Mouse (Mus musculus) fibroblast of lung, adult 2 months (primary cell): ENCODE data around the gene Rpl24.

ENCODE experiments used
- DNase-seq: peaks from one replicate; pipeline ENCODE4 v3.0.0-alpha.2; 2011; ENCODE audit warnings: low read depth

Rpl24 gene

DNA sequence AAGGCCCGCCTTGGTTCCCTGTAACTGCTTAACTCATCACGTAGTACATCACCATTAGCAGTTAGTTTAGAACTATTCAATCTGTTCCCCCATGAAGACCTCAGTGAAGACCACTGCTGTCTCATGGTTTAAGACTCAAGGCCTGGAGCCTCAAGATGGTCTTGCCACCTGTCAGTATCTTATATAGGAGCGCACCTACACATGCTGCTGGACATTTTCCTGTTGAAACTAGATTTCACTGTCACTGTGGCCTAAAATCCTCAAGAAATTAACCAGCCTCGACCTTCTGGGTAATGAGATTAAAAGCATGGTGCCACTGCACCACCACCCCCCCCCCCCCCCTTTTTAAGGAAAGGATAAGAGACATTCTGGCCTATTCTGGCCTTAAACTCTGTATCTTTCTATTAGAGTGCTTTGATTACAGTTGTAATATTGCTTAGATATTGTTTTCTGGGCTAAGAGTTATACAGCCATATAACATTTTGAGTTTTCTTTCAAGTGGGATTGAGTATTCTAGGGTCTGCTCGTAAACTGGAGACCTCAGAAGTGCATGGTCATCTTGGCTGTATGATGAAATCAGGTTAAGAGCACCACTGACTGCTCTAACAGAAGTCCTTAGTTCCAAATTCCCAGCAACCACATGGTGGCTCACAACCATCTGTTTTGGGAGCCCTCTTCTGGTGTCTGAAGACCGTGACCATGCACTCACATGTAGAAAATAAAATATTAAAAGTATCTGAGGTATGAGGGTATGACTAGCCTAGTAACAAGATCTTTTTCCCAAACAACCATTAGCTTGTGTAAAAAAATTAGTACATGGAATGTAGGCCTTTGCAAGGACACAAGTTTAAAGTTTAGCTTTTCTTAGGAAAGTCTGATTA, 5.9 kb downstream of the Rpl24 start:
- DNase-seq, result no peak

DNA sequence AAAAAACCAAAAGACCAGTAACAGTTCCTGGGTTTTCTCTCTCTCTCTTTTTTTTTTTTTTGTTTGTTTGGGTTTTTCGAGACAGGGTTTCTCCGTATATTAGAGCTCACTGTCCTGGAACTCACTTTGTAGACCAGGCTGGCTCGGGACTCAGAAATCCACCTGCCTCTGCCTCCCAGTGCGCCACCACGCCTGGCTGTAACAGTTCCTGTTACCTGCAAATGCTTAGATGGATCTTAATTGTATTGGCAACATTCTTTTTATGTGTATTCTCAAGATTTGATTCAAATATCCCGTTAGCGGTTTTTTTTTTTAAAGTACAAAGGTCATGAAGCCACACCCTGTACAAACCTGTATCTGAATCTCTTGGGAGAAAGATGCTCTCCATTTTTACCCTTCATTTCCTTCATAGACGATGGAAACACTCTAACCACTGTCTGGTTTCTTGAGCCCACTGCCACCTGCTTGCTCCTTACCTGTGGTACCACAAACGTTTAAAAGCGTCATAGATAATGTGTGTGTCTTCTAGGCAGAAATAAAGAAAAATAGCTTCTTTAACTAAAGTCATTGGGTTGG, 6.6 kb downstream of the Rpl24 start:
- DNase-seq, result no peak

DNA sequence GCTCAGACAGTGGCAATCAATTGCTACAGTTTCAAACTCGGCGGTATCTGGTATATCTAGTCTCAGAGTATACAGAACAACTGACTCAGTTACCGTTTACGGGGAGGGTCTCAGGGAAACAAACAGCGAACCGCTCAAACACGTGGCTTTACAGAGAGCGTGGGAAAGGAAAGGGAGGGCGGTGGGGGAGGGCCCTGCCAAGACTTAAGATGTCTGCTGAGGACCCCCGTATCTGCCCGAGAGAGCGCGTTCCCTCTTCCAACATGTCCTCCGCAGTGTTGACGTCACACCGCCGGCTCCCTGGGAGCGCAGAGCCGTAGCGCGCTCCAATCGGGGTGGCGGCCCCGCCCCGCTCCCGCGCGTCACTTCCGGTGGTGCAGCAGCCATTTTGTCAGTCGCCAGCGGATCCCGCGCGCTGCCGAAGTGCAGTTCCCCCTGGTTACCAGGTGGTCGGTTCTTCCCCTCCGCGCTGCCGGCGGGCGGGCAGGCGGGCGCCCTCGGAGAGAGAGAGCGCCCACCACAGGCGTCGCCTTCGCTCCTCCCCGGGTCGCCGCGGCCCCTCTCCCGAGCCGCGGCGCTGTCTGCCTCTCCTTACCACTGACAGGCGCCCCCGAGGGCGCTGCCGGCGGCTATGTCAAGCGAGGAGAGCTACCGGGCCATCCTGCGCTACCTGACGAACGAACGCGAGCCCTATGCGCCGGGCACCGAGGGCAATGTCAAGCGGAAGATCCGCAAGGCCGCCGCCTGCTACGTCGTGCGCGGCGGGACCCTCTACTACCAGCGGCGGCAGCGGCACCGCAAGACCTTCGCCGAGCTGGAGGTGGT, 7.6 kb downstream of the Rpl24 start, which contains the start of gene Zbtb11:
TSS of gene Zbtb11 (plus strand) at position 453 of the 825 bp plus-strand sequence.
- DNase-seq, result peak; percentile 94

DNA sequence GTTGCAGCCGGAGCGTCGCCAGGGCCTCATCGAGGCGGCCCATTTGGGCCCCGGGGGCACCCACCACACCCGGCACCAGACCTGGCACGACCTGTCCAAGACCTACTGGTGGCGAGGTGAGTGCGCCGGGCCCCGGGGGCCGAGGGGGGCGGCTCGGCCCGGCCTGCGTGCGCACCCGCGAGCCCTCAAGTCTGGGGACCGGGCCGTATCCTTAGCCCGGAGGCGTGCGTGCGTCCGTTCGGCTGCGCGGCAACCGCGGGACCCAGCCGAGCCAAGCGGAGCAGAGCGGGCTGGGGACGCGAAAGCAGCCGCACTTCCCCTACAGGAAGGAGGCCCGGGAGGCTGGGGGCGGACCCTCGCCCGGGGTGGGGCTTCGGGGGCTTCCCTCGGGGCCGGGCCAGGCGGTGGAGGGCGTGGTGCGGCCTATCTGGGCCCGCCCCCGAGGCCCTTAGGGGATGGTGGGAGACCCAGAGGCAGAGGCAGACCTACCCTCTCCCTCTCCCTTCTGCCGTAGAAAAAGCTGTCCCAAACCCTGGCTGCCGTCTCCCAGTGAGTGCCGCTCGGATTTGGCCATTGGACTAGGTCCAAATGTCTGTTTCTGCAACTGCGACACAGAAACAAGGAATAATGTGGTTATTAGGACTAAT, 8.3 kb downstream of the Rpl24 start:
- no peak for DNase-seq

DNA sequence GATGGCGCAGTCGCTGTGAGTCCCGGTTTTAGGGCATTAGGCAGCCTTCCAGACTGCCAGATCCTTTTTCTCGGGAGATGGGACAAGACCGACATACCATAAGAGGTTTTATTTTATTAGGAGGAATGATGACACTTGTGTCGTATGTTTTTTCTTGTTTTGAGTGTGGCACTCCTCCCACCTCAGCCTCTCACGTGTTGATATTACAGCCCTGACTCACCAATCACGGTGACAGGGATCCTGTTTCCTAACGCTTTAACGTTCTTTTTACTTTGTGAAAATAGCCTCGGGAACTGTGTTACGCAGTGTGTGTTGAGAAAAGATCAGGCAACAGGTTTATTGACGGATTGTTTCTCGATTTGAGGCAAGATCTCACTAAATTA, 8.8 kb downstream of the Rpl24 start:
- peak; percentile 82 for DNase-seq

DNA sequence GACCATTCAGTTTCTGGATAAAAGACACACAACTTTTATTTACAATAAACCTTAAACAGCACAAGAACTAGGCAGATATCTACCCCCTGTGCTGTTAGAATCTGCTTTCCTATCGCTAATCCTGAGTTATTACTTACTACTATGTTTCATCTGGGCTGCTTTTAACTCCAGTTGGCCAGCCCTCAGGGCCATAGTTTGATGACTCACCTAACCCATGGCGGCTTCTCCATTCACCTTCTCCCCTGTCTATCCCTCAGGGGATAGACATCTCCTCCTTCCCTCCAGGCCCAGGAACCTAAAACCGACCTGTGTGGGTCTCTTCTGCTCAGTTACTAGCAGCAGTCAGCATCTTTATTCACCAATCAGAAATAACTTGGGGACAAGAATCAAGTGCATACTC, 19.9 kb downstream of the Rpl24 start:
- no peak for DNase-seq

DNA sequence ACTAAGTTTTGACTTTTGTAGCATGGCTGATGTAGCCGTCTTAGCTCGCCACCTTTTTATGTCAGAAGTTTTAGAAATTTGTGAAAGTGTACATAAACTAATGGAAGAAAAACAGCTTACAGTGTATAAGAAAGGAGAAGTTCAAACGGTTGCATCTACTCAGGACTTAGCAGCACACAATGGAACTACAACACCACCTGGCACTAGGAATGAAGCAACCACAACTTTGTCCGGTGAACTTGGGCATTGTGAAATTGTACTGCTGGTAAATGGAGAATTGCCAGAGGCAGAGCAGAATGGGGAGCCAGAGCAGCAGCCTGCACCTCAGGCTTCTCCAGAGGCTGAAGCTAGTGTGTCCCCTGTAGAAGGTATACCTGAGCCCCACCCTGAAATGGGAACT, 24.2 kb downstream of the Rpl24 start:
- no peak for DNase-seq

DNA sequence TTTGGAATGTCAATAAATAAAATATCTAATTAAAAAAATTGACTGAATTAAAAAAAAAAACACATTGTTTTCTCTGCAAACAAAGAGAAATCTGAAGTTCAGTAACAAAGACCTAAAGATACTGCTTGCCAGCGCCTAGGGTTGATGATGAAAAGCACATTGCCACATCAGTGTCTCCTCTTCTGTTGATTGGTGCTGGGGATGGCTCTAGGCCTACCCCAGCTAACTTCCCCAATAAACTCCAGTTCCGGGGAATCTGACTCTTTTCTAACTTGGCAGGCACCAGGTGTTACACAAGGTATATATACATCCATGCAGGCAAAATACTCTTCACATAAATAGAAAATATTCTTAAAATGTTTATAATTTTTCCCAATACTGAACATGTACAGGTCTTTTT, 28.2 kb downstream of the Rpl24 start:
- no peak for DNase-seq

DNA sequence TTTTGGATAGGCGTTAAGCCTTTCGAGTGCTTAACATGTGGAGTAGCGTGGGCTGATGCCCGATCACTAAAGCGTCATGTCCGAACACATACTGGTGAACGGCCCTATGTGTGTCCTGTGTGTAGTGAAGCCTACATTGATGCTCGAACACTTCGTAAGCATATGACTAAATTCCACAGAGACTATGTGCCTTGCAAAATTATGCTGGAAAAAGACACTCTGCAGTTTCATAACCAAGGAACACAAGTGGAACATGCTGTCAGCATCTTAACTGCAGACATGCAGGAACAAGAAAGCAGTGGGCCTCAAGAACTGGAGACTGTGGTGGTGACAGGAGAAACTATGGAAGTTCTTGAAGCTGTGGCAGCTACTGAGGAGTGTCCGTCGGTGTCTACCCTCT, 40.7 kb downstream of the Rpl24 start:
- DNase-seq, result no peak

DNA sequence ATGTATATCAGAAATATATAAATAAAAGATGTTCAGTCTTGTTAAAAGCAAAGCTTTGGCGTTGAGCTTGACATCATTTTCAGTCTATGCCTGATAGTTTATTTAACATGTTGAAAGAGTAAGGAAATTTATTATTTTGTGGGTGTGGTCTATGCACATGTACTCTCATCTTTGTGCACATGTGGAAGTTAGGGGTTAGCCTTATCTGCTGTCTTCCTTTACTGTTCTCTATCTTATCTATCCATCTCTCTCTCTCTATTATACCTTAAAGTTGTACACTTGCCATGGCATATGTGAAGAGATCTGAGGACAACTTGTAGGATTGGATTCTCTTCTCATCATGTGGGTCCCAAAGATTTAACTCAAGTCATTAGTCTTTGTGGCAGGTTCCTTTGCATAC, 42.8 kb downstream of the Rpl24 start:
- DNase-seq, result no peak

DNA sequence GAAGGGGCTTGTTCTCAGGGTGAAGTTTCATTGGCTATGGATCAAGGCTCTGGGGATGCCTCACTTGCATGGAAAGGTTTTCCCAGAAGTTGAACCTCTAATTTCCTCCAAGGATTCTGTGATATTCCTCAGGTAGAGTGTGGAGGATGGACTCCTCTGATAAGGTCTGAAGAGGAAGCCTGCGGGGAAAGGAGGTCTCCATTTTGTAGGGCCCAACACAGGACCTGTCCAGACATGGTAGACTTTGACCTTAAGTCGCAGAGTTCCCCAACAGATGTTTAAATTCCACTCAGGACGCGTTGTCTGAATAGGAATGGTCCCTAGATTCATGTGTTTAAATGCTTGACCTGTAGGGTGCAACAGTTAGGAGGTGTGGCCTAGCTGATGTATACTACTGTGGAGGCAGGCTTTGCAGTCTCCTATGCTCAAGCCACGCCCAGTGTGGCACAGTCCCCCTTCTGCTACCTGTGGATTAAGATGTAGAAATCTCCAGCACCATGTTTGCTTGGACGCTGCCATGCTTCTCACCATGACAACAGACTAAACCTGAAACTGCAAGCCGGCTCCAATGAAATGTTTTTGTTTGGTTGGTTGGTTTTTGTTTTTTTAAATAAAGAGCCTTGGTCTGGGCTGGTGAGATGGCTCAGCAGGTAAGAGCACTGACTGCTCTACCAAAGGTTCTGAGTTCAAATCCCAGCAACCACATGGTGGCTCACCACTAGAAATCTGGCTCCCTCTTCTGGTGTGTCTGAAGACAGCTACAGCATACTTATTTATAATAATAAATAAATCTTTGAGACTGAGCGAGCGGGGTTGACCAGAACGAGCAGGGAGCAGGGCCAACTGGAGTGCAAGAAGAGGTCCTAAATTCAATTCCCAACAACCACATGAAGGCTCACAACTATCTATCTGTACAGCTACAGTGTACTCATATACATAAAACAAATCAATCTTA, 47.0 kb downstream of the Rpl24 start:
- no peak for DNase-seq

DNA sequence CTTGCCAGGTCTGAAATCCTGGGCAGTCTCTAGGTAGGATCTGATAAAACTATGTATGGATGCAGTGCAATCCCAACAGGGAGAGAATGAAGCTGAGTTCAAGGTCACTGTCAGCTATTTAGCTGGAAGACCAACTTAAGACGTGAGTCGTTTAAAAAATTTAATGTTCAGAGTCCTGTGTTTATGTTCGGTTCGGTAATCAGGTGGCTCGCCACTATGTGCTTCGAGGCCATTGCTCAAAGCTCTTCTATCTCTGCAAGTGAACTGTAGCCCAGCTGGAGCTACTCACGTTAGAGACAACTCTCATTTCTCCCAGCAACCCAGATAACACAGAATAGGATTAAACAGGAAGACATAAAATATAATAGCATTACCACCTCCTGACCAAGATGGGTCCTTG, 48.0 kb downstream of the Rpl24 start:
- no peak for DNase-seq

DNA sequence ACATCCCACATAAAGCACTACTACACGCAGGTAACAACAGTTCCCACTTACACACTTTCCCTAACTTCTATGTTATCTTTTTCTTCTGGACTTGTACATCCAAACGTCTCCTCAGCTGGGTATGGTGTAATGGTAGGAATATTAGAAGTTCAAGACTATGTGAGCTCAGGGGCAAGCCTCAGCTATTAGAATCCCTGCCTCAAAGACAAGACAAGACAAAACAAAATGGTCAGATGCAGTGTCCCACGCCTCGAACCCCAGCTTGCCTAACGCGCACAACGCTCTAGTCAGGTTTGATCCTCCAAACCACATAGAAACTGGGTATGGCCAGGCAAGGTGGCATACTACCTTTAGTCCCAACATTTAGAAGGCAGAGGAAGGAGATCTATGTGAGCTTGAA, 53.6 kb downstream of the Rpl24 start:
- no peak for DNase-seq
